Mouse (Mus musculus) forebrain, embryonic 15.5 days (tissue): ENCODE results near the gene Ramp3. TPM values are rescaled to one million over a fixed set of nuclear protein-coding genes. Genes with fewer than 3 reads are reported as not detected.
"Not testable (repeated sequence)": the region's sequence is repeated elsewhere in the genome, so short reads cannot be mapped to it uniquely, and the experiment has no call there.

Experiments used
- ATAC-seq: fragments of 200-750 bp; cut with Nextera tagmentation; replicated peaks from 2 replicates; pipeline ENCODE4 v1.8.0; 2017; ENCODE audit warnings: mild to moderate bottlenecking, moderate TSS enrichment, moderate library complexity
- H3K27ac ChIP-seq: fragments of 300-500 bp; sonication (generic); replicated peaks from 2 replicates; pipeline ENCODE4 v1.5.1; 2015; ENCODE audit warnings: mild to moderate bottlenecking, inconsistent platforms
- H3K27me3 ChIP-seq: fragments of 300-500 bp; sonication (generic); 2 replicates; pipeline ENCODE4 v1.6.1; 2015; ENCODE audit warnings: inconsistent platforms
- H3K36me3 ChIP-seq: fragments of 300-500 bp; sonication (generic); 2 replicates; pipeline ENCODE4 v1.6.1; 2015; ENCODE audit warnings: mild to moderate bottlenecking, inconsistent platforms
- H3K4me1 ChIP-seq: fragments of 300-500 bp; sonication (generic); 2 replicates; pipeline ENCODE4 v1.6.1; 2015; ENCODE audit warnings: inconsistent platforms
- H3K4me2 ChIP-seq: fragments of 300-500 bp; sonication (generic); replicated peaks from 2 replicates; pipeline ENCODE4 v1.6.1; 2015; ENCODE audit warnings: mild to moderate bottlenecking, inconsistent platforms
- H3K4me3 ChIP-seq: fragments of 300-500 bp; sonication (generic); 2 replicates; pipeline ENCODE4 v1.5.1; 2015; ENCODE audit warnings: mild to moderate bottlenecking, inconsistent platforms
- H3K9ac ChIP-seq: fragments of 300-500 bp; sonication (generic); replicated peaks from 2 replicates; pipeline ENCODE4 v1.6.1; 2015; ENCODE audit warnings: mild to moderate bottlenecking, inconsistent platforms
- H3K9me3 ChIP-seq: fragments of 300-500 bp; sonication (generic); 2 replicates; pipeline ENCODE4 v1.6.1; 2016; ENCODE audit warnings: inconsistent platforms
- WGBS: fragments of 180-500 bp; shearing (Covaris S2); methylation state at CpG from one replicate; pipeline ENCODE4 v1.1.7; 2015; ENCODE audit warnings: mixed read lengths; 5-methylcytosine and 5-hydroxymethylcytosine counted together
- polyA plus RNA-seq: library from polyadenylated mRNA; unstranded; fragments of >200 nt; fragmentation: Nextera tagmentation; extraction: Ambion mirVana; gene quantifications from 2 replicates; pipeline ENCODE4 v1.2.1, GENCODE M21; 2015

Gene Ramp3
- polyA plus RNA-seq, 1 experiment from 2014 or later, result 6.7 TPM

GRCm38 (mm10) chr11:6639072-6639471 is 19.2 kb upstream of the Ramp3 start:
- H3K9ac ChIP-seq, result no peak overlapping the region
- no peak overlapping the region for H3K4me2 ChIP-seq
- H3K27ac ChIP-seq, result no peak overlapping the region
- no peak overlapping the region for H3K4me3 ChIP-seq
- no peaks in the 10 kb centered on the region for H3K36me3 ChIP-seq
- H3K27me3 ChIP-seq, result no peaks in the 10 kb centered on the region
- H3K4me1 ChIP-seq, result no peaks in the 10 kb centered on the region
- WGBS, result 80% methylated on average over 6 of the region's 6 CpGs
- no peaks in the 10 kb centered on the region for H3K9me3 ChIP-seq
- ATAC-seq, result no peak

GRCm38 (mm10) chr11:6644566-6644965 is 13.8 kb upstream of the Ramp3 start:
- ATAC-seq, result 0 out of 2 replicates have a peak, but pooled peaks have one; percentile 23
- Histone ChIP-seq H3K4me1 (no peaks in the 10 kb centered on the region), H3K4me3 (no peak overlapping the region), H3K9ac (no peak overlapping the region), H3K4me2 (no peak overlapping the region), H3K36me3 (no peaks in the 10 kb centered on the region), H3K9me3 (no peaks in the 10 kb centered on the region), H3K27ac (no peak overlapping the region), H3K27me3 (no peaks in the 10 kb centered on the region)
- 65% methylated on average over 6 of the region's 6 CpGs for WGBS

GRCm38 (mm10) chr11:6647831-6648724 is 10.2 kb upstream of the Ramp3 start:
- Histone ChIP-seq H3K9me3 (no peaks in the 10 kb centered on the region), H3K4me2 (no peak overlapping the region), H3K4me3 (no peak overlapping the region), H3K9ac (no peak overlapping the region), H3K4me1 (no peaks in the 10 kb centered on the region), H3K27me3 (no peaks in the 10 kb centered on the region), H3K27ac (no peak overlapping the region), H3K36me3 (no peaks in the 10 kb centered on the region)
- 62% methylated on average over 9 of the region's 9 CpGs for WGBS
- no peak for ATAC-seq

GRCm38 (mm10) chr11:6650519-6650918 is 7.8 kb upstream of the Ramp3 start:
- no peaks in the 10 kb centered on the region for H3K9me3 ChIP-seq
- no peaks in the 10 kb centered on the region for H3K27me3 ChIP-seq
- no peaks in the 10 kb centered on the region for H3K4me1 ChIP-seq
- ATAC-seq, result no peak
- H3K4me3 ChIP-seq, result no peak overlapping the region
- no peak overlapping the region for H3K27ac ChIP-seq
- 80% methylated on average over 7 of the region's 7 CpGs for WGBS
- H3K4me2 ChIP-seq, result no peak overlapping the region
- no peaks in the 10 kb centered on the region for H3K36me3 ChIP-seq
- no peak overlapping the region for H3K9ac ChIP-seq

- not testable (repeated sequence) for H3K9ac ChIP-seq, H3K4me1 ChIP-seq, H3K27me3 ChIP-seq, H3K27ac ChIP-seq, H3K36me3 ChIP-seq, H3K4me2 ChIP-seq, H3K9me3 ChIP-seq, ATAC-seq, H3K4me3 ChIP-seq
- 83% methylated on average over 3 of the region's 3 CpGs for WGBS
These were observed 5.3 kb upstream of the Ramp3 start for GRCm38 (mm10) chr11:6652978-6653377.

GRCm38 (mm10) chr11:6654903-6655302 is 3.4 kb upstream of the Ramp3 start:
- no peak overlapping the region for H3K4me2 ChIP-seq
- H3K27me3 ChIP-seq, result no peaks in the 10 kb centered on the region
- H3K4me1 ChIP-seq, result peaks cover 6% of the 10 kb centered on the region
- ATAC-seq, result peak; percentile 83
- no peak overlapping the region for H3K27ac ChIP-seq
- 2% methylated on average over 2 of the region's 2 CpGs for WGBS
- no peaks in the 10 kb centered on the region for H3K9me3 ChIP-seq
- H3K36me3 ChIP-seq, result no peaks in the 10 kb centered on the region
- H3K9ac ChIP-seq, result no peak overlapping the region
- no peak overlapping the region for H3K4me3 ChIP-seq

GRCm38 (mm10) chr11:6661206-6661605 is 2.9 kb downstream of the Ramp3 start:
- H3K9me3 ChIP-seq, result no peaks in the 10 kb centered on the region
- WGBS, result 73% methylated on average over 14 of the region's 14 CpGs
- H3K4me2 ChIP-seq, result no peak overlapping the region
- no peak overlapping the region for H3K4me3 ChIP-seq
- no peak overlapping the region for H3K9ac ChIP-seq
- H3K27ac ChIP-seq, result no peak overlapping the region
- H3K36me3 ChIP-seq, result no peaks in the 10 kb centered on the region
- no peaks in the 10 kb centered on the region for H3K27me3 ChIP-seq
- ATAC-seq, result no peak
- peaks cover 6% of the 10 kb centered on the region for H3K4me1 ChIP-seq

GRCm38 (mm10) chr11:6666634-6667033 is 8.3 kb downstream of the Ramp3 start:
- Histone ChIP-seq H3K36me3 (no peaks in the 10 kb centered on the region), H3K4me2 (no peak overlapping the region), H3K4me3 (no peak overlapping the region), H3K27me3 (no peaks in the 10 kb centered on the region), H3K9ac (no peak overlapping the region), H3K9me3 (no peaks in the 10 kb centered on the region), H3K27ac (no peak overlapping the region), H3K4me1 (no peaks in the 10 kb centered on the region)
- WGBS, result 79% methylated on average over 2 of the region's 2 CpGs
- no peak for ATAC-seq

GRCm38 (mm10) chr11:6669041-6669440 is 10.7 kb downstream of the Ramp3 start:
- H3K4me2 ChIP-seq, result no peak overlapping the region
- H3K36me3 ChIP-seq, result no peaks in the 10 kb centered on the region
- H3K27me3 ChIP-seq, result no peaks in the 10 kb centered on the region
- no peaks in the 10 kb centered on the region for H3K9me3 ChIP-seq
- H3K9ac ChIP-seq, result no peak overlapping the region
- 38% methylated on average over 9 of the region's 9 CpGs for WGBS
- no peak for ATAC-seq
- H3K4me1 ChIP-seq, result no peaks in the 10 kb centered on the region
- no peak overlapping the region for H3K4me3 ChIP-seq
- no peak overlapping the region for H3K27ac ChIP-seq

GRCm38 (mm10) chr11:6670044-6670443 is 11.7 kb downstream of the Ramp3 start:
- H3K27ac ChIP-seq, result no peak overlapping the region
- H3K4me2 ChIP-seq, result no peak overlapping the region
- WGBS, result 55% methylated on average over 2 of the region's 2 CpGs

GRCm38 (mm10) chr11:6670826-6671225 is 12.5 kb downstream of the Ramp3 start:
- Histone ChIP-seq H3K27ac (no peak overlapping the region), H3K27me3 (no peaks in the 10 kb centered on the region), H3K4me3 (no peak overlapping the region), H3K9me3 (no peaks in the 10 kb centered on the region), H3K9ac (no peak overlapping the region), H3K36me3 (no peaks in the 10 kb centered on the region), H3K4me2 (no peak overlapping the region), H3K4me1 (no peaks in the 10 kb centered on the region)
- no peak for ATAC-seq
- WGBS, result 93% methylated on average over 4 of the region's 4 CpGs

More at GRCm38 (mm10) chr11:6670044-6670443, 11.7 kb downstream of the Ramp3 start:
- Histone ChIP-seq H3K4me1 (no peaks in the 10 kb centered on the region), H3K27me3 (no peaks in the 10 kb centered on the region), H3K9me3 (no peaks in the 10 kb centered on the region), H3K36me3 (no peaks in the 10 kb centered on the region), H3K4me3 (no peak overlapping the region), H3K9ac (no peak overlapping the region)
- ATAC-seq, result no peak

- H3K9ac ChIP-seq, result no peak overlapping the region
- no peak overlapping the region for H3K4me3 ChIP-seq
- H3K9me3 ChIP-seq, result no peaks in the 10 kb centered on the region
- H3K36me3 ChIP-seq, result no peaks in the 10 kb centered on the region
- H3K27ac ChIP-seq, result no peak overlapping the region
- no peak overlapping the region for H3K4me2 ChIP-seq
- H3K4me1 ChIP-seq, result no peaks in the 10 kb centered on the region
- WGBS, result 88% methylated on average over 9 of the region's 9 CpGs
- no peak for ATAC-seq
- no peaks in the 10 kb centered on the region for H3K27me3 ChIP-seq
These were observed 16.4 kb downstream of the Ramp3 start for GRCm38 (mm10) chr11:6674701-6675100.

- Histone ChIP-seq H3K27ac (no peak overlapping the region), H3K27me3 (no peaks in the 10 kb centered on the region), H3K4me1 (no peaks in the 10 kb centered on the region), H3K9ac (no peak overlapping the region), H3K9me3 (no peaks in the 10 kb centered on the region), H3K4me3 (no peak overlapping the region), H3K4me2 (no peak overlapping the region), H3K36me3 (no peaks in the 10 kb centered on the region)
- WGBS, result 79% methylated on average over 7 of the region's 7 CpGs
- no peak for ATAC-seq
These were observed 17.1 kb downstream of the Ramp3 start for GRCm38 (mm10) chr11:6675402-6675801.
